Mouse (Mus musculus): Measurements from ENCODE around the gene Sh3gl3. TPM values are rescaled to one million over a fixed set of nuclear protein-coding genes. Genes with fewer than 3 reads are reported as not detected.

Gene Sh3gl3
- 0.15 and 0.30 TPM in 2 replicates for polyA plus RNA-seq (2012; rRNA removed)

DNA sequence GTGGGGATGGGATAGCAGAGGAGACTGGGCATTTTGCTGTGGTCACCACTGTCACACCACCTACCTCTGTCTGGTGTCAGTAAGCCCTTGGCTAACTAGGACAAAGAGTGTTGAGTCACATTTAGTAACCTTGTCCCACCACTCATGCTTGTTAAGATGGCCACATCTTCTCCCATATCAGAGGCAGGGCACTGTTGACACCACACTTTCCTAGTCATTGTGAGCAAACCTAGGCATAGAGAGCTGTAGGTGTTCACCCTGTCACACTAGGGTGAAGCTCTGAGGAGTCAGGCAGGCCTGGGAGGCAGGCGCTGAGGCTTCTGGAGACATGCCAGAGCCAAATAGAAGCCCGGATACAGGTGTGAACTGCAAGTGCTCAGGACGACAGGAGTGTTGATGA, at the start of gene Sh3gl3:
TSS of gene Sh3gl3 (plus strand) at position 301 of the 400 bp plus-strand sequence.
- Histone ChIP-seq H3K27ac (ENCODE audit: insufficient read depth, low read depth, low read length) (no peak within 1 kb of the TSS), H3K36me3 (ENCODE audit: control insufficient read depth, insufficient read depth, low read length) (no peaks in the 10 kb centered on the region), H3K4me3 (ENCODE audit: low read depth, low read length) (peak within 1 kb of the TSS; percentile 54), H3K27me3 (ENCODE audit: control insufficient read depth, insufficient read depth, low read length) (peaks cover 4% of the 10 kb centered on the region; the same call in 1 of the 2 replicates), H3K4me1 (ENCODE audit: control insufficient read depth, insufficient read depth, insufficient read length, low read length) (no peaks in the 10 kb centered on the region)
- TF ChIP-seq POLR2A (IDR thresholded peaks at IDR 0.05; ENCODE audit: low read depth, low read length): no peak
- no peak for TF ChIP-seq CTCF (IDR thresholded peaks at IDR 0.05; ENCODE audit: extremely low read depth, insufficient read length, insufficient replicate concordance, low read depth, low read length)
- WGBS: 80% methylated on average over 3 of the region's 3 CpGs

GRCm38 (mm10) chr7:82138196-82138595, 35.4 kb upstream of the Sh3gl3 start:
- WGBS: 29% methylated on average over 1 of the region's 1 CpGs
- Histone ChIP-seq H3K27ac (ENCODE audit: insufficient read depth, low read depth, low read length) (no peak overlapping the region), H3K4me1 (ENCODE audit: control insufficient read depth, insufficient read depth, insufficient read length, low read length) (no peaks in the 10 kb centered on the region), H3K4me3 (ENCODE audit: low read depth, low read length) (no peak overlapping the region), H3K36me3 (ENCODE audit: control insufficient read depth, insufficient read depth, low read length) (no peaks in the 10 kb centered on the region), H3K27me3 (ENCODE audit: control insufficient read depth, insufficient read depth, low read length) (no peaks in the 10 kb centered on the region)
- TF ChIP-seq POLR2A (IDR thresholded peaks at IDR 0.05; ENCODE audit: low read depth, low read length): no peak
- TF ChIP-seq CTCF (IDR thresholded peaks at IDR 0.05; ENCODE audit: extremely low read depth, insufficient read length, insufficient replicate concordance, low read depth, low read length): no peak

DNA sequence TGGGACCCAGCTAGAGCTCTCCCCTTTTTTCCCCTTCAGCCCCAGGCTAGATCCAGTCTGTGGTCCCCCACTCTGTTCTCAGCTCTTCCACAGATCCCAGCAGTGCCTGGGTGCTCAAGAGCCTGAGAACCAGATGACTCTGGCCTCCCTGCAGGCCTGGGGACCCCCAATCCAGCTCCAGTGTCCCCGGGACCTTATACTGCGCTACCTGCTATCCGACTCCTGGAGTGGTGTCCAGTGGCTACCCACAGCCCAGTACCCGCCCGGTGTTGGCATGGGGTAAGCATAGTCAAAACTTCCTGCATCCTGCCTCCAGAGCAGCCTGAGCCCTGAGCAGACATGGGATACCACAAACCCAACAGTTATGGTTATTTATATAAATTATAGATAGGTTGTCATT, 26.5 kb upstream of the Sh3gl3 start:
- WGBS: 89% methylated on average over 5 of the region's 5 CpGs
- TF ChIP-seq CTCF (IDR thresholded peaks at IDR 0.05; ENCODE audit: extremely low read depth, insufficient read length, insufficient replicate concordance, low read depth, low read length) (no peak), POLR2A (IDR thresholded peaks at IDR 0.05; ENCODE audit: low read depth, low read length) (no peak)
- H3K4me1 ChIP-seq (ENCODE audit: control insufficient read depth, insufficient read depth, insufficient read length, low read length): no peaks in the 10 kb centered on the region

DNA sequence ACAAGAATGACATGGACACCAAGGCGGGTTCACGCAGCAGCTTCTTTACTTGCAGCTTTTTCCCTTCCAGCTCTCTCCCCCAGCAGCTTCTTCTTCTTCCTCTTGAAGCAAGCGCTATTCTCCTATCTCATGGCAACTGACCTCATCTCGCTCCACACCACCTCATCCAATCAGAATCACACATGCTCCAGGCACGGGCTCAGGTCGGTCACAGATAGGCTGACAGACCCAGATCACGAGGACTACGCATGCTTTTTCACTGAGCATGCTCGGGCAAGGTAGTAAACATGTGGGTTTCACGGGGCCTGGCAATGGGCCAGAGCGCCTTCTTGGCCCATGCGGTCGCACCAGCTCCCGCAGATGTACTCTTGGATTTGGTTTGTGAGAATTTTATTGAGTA, 9.0 kb upstream of the Sh3gl3 start:
- H3K27ac ChIP-seq (ENCODE audit: insufficient read depth, low read depth, low read length): no peak overlapping the region
- H3K27me3 ChIP-seq (ENCODE audit: control insufficient read depth, insufficient read depth, low read length): no peaks in the 10 kb centered on the region
- no peak for TF ChIP-seq POLR2A (IDR thresholded peaks at IDR 0.05; ENCODE audit: low read depth, low read length)
- TF ChIP-seq CTCF (IDR thresholded peaks at IDR 0.05; ENCODE audit: extremely low read depth, insufficient read length, insufficient replicate concordance, low read depth, low read length): no peak
- WGBS: 92% methylated on average over 14 of the region's 14 CpGs
- no peak overlapping the region for H3K4me3 ChIP-seq (ENCODE audit: low read depth, low read length)
- no peaks in the 10 kb centered on the region for H3K4me1 ChIP-seq (ENCODE audit: control insufficient read depth, insufficient read depth, insufficient read length, low read length)
- H3K36me3 ChIP-seq (ENCODE audit: control insufficient read depth, insufficient read depth, low read length): no peaks in the 10 kb centered on the region

More for the DNA sequence above, 26.5 kb upstream of the Sh3gl3 start:
- no peaks in the 10 kb centered on the region for H3K36me3 ChIP-seq (ENCODE audit: control insufficient read depth, insufficient read depth, low read length)
- no peaks in the 10 kb centered on the region for H3K27me3 ChIP-seq (ENCODE audit: control insufficient read depth, insufficient read depth, low read length)
- H3K4me3 ChIP-seq (ENCODE audit: low read depth, low read length): no peak overlapping the region
- H3K27ac ChIP-seq (ENCODE audit: insufficient read depth, low read depth, low read length): no peak overlapping the region

GRCm38 (mm10) chr7:82174571-82175326, 1.1 kb downstream of the Sh3gl3 start:
- H3K4me1 ChIP-seq (ENCODE audit: control insufficient read depth, insufficient read depth, insufficient read length, low read length): no peaks in the 10 kb centered on the region
- 3% methylated on average over 72 of the region's 72 CpGs for WGBS
- peaks cover 4% of the 10 kb centered on the region; the same call in 1 of the 2 replicates for H3K27me3 ChIP-seq (ENCODE audit: control insufficient read depth, insufficient read depth, low read length)
- H3K27ac ChIP-seq (ENCODE audit: insufficient read depth, low read depth, low read length): no peak overlapping the region
- peak overlapping the region; percentile 54 for H3K4me3 ChIP-seq (ENCODE audit: low read depth, low read length)
- TF ChIP-seq POLR2A (IDR thresholded peaks at IDR 0.05; ENCODE audit: low read depth, low read length): no peak
- TF ChIP-seq CTCF (IDR thresholded peaks at IDR 0.05; ENCODE audit: extremely low read depth, insufficient read length, insufficient replicate concordance, low read depth, low read length): no peak
- H3K36me3 ChIP-seq (ENCODE audit: control insufficient read depth, insufficient read depth, low read length): no peaks in the 10 kb centered on the region

DNA sequence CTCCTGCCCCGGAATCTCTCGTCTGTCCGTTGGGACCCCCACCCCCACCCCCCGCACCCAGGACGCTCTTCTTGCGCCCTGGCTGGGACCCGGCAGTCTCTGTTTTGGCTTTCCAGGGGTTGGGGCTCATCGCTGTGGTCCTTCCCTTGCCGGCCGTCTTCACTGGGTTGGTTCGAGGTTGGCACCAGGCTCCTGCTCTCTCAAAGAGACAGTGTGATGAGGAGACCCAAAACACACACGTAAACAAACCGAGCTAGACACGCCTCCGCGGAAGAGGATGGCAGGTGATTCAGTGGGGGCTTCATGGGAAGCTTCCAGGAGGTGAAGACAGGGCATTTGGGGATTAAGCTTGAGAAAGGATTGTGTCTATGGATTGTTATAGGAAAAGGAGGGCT, 1.7 kb downstream of the Sh3gl3 start:
- peak overlapping the region; percentile 54 for H3K4me3 ChIP-seq (ENCODE audit: low read depth, low read length)
- H3K27me3 ChIP-seq (ENCODE audit: control insufficient read depth, insufficient read depth, low read length): peaks cover 4% of the 10 kb centered on the region; the same call in 1 of the 2 replicates
- no peak overlapping the region for H3K27ac ChIP-seq (ENCODE audit: insufficient read depth, low read depth, low read length)
- H3K4me1 ChIP-seq (ENCODE audit: control insufficient read depth, insufficient read depth, insufficient read length, low read length): no peaks in the 10 kb centered on the region
- TF ChIP-seq POLR2A (IDR thresholded peaks at IDR 0.05; ENCODE audit: low read depth, low read length): no peak
- WGBS: 8% methylated on average over 16 of the region's 16 CpGs
- H3K36me3 ChIP-seq (ENCODE audit: control insufficient read depth, insufficient read depth, low read length): no peaks in the 10 kb centered on the region

- Histone ChIP-seq H3K27me3 (ENCODE audit: control insufficient read depth, insufficient read depth, low read length) (peaks cover 4% of the 10 kb centered on the region; the same call in 1 of the 2 replicates), H3K36me3 (ENCODE audit: control insufficient read depth, insufficient read depth, low read length) (no peaks in the 10 kb centered on the region), H3K4me1 (ENCODE audit: control insufficient read depth, insufficient read depth, insufficient read length, low read length) (no peaks in the 10 kb centered on the region), H3K27ac (ENCODE audit: insufficient read depth, low read depth, low read length) (no peak overlapping the region), H3K4me3 (ENCODE audit: low read depth, low read length) (no peak overlapping the region)
- WGBS: 61% methylated on average over 3 of the region's 3 CpGs
- TF ChIP-seq POLR2A (IDR thresholded peaks at IDR 0.05; ENCODE audit: low read depth, low read length) (no peak), CTCF (IDR thresholded peaks at IDR 0.05; ENCODE audit: extremely low read depth, insufficient read length, insufficient replicate concordance, low read depth, low read length) (no peak)
Measured at GRCm38 (mm10) chr7:82176192-82176591, 2.6 kb downstream of the Sh3gl3 start.

All from small intestine, adult 2 months (tissue).